Mouse (Mus musculus): ENCODE results near the gene Rps15. TPM values are rescaled to one million over a fixed set of nuclear protein-coding genes. Genes with fewer than 3 reads are reported as not detected.
A peak's percentile ranks its signal among the peaks of the same experiment; 100 is the strongest.

Rps15 gene
- total RNA-seq, 2 experiments from 2014 or later = 733 to 857 TPM

DNA sequence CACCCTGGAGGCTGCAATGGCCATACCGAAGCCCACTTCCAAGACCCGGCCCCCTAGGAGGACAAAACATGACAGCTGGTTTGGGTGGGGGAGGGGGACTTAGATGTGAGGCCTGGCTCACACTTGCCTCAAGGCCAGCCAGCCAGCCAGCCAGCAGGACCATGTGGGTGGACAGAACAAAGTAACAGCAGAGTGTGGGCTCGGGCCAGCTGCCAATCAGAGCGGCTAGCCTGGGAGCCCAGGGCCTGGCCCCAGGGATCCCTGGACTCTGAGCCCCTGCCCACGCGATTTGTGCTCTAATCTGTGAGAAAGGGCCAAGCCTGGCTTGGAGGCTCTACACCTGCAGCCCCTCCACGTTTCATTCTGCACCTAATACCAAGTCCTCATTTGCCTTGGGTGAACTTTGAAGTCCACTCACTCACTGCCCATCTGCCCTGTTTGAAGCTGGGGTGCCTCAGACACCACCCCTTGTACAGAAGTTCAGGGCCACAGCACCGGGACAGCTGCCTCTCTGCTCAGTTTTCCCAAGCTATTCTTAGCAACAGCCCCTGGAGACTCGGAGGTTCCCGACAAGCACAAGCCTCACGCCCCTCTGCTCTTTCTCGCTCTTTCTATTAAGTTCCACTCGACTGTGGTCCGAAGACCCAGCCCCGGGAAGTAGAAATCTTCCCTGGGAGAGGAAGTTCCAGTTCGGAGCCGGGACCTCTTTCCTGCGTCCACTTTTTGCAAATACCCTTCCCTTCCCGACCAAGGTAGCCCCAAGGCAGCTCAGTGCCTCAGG is 32.2 kb upstream of the Rps15 start:
- peak; percentile 67 to 81 for DNase-seq (ENCODE audit: low spot score in 2 of 2)

DNA sequence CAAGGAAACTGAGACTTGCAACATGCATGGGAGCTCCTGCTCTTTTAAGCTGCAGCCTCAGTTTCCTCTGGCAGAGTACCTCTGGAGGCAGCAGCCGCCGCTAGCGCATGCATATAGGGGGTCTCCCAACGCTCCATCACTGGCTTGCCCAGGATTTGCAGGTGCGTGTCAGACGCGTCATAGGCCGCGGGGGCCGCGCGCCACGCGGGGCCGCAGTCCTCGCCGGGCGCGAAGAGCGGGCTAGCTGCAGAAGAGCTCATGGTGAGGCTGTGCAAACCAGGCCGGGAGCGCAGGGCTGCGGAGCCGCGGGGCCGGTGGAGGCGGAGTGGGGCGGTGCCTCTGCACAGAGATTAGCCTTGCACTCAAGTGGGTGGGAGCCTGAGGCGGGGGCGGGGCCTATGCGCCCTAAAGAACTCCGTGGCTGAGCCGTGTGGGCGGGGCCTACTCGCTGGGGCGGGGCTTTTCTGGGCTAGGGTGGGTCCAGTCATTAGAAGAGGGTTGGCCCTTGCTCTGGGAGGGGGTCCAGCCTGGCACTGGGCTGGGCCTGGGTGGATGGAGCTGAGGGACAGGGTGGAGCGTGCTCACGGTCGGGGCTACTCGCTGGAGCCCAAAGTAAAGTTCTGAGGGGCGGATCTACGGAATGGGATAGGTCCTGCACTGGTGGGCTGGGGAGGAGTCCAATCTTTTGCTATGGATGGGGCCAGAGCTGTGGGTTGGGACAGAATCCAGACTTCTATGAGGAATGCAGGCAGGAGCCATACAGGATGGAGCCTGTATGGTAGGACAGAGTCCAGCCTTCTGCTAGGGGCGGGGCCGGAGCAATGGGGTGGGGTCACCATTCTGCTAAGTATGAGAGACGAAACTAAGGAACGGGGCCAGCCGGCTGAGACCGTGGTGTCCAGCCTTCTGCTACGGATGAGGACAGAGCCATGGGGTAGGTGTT is 31.3 kb upstream of the Rps15 start, which contains the start of the genes Gamt and Dazap1:
Gene Gamt, minus strand, starts transcription at position 371 of the 943 bp plus-strand sequence.
Gene Dazap1, plus strand, starts transcription at position 845 of the 943 bp plus-strand sequence.
- peak; percentile 90 to 95 for DNase-seq (ENCODE audit: low spot score in 2 of 2)

DNA sequence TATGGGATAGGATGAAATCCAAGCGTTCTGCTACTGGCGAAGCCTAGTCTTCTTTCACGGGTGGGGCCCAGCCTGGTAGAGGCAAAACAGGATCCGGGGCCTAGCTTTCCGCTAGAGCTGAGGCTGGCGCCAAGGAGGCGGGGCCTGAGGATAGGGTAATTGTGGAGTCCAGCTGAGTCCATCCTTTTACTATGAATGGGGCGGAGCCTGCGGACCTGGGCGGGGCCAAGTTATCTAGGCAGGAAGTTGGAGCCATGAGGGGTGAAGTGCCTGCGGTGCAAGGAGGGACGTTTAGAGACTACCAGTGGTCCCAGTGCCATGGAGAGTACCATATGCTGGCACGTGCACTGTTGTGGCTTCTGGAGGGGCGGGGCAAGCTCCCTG is 30.7 kb upstream of the Rps15 start:
- peak; percentile 87 to 89 for DNase-seq (ENCODE audit: low spot score in 2 of 2)

DNA sequence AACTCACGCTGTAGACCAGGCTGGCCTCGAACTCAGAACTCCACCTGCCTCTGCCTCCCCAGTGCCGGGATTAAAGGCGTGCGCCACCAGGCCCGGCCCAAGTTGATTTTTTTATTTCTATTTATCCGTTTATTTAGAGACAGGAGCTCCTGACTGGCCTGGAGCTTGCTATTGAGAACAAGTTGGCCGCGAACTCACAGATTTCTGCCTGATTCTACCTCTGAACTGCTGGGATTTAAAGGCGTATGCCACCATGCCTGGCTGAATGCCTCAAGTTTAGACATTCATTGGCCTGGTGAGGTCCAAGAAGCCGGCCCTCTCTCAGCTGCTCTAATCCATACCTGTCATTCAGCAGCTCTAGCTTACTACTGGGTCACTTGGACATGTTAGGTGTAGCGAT is 30.1 kb upstream of the Rps15 start:
- no peak for DNase-seq (ENCODE audit: low spot score in 2 of 2)

DNA sequence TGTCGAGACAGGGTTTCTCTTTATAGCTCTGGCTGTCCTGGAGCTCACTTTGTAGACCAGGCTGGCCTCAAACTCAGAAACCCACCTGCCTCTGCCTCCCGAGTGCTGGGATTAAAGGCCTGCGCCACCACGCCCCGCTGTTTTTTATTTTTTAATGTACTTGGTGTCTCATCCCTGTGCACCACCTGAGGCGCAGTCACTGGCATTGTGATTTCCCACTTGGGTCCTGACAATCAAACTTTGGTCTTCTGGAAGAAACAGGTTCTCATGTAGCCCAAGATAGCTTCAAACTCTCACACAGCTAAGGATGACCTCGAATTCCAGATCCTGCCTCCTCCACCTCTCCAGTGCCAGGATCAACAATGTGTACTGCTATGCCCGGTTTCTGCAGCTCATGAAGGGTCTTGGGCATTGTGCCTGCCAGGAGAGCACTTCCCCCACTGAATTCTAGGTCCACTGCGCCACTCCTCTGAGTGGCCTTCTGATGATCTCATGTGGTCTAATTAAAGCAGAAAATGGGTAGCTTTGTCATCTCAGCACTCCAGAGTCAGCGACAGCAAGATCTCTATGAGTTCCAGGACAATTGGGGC is 29.4 kb upstream of the Rps15 start:
- no peak for DNase-seq (ENCODE audit: low spot score in 2 of 2)

- peak; percentile 97 to 99 for DNase-seq (ENCODE audit: low spot score in 2 of 2)
Observed at GRCm38 (mm10) chr10:80264341-80265148, 27.7 kb upstream of the Rps15 start.

DNA sequence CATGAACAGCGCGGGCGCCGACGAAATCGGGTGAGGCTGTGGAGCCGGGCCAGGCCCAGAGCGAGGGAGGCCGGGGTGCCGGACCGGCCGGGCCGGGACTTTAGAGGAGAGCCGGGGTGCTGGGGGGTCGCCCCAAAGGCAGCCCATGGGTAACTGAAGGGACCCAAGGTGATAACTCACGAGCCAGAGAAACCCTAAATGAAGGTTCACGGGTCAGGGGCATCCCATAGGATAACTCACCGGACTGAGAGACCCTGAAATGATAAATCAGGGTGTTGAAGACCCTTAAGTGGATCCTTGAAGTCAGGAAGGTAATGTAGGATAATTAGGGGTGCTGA is 27.1 kb upstream of the Rps15 start:
- DNase-seq (ENCODE audit: low spot score in 2 of 2) = no peak

DNA sequence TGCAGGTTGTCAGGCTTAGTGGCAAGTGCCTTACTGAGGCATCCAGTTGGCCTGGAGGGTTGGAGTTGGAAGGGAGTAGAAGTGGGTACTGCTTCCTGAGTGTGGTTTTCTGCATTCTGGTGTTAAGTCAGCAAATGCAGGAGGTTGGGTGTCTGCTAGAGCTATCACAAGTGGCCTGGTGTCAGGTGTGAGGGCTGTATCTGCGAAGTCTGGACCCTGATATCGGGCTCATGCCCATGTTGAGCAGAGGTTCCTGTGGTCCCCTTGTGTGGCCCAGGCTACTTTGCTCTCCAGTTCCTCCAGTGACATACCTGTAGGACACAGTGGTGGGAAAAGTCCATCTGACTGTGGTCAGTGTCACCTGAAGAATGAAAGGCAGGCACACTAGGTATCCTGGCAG is 22.2 kb upstream of the Rps15 start:
- no peak for DNase-seq (ENCODE audit: low spot score in 2 of 2)

DNA sequence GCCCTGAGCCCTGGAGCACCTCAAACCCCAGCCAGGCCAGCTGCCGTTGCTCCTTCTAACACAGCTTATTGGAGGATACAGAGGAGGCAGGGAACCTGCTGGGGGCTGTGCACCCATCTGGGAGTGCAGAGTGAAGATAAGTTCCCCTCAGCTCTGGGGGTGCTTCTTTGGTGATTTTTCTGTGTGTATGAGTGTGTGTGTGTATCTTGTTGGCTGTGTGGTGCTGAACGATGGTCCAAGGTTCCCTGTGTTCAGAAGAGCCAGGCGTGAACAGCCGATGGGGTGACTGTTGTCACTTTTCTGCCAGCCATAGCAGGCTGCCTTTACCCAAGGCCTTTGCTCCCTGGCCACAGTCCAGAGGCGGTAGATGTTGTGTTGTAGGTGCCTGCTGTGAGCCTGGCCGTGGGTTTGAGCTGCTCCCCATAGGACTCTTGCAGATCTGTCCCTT is 21.5 kb upstream of the Rps15 start:
- DNase-seq (ENCODE audit: low spot score in 2 of 2) = no peak

DNA sequence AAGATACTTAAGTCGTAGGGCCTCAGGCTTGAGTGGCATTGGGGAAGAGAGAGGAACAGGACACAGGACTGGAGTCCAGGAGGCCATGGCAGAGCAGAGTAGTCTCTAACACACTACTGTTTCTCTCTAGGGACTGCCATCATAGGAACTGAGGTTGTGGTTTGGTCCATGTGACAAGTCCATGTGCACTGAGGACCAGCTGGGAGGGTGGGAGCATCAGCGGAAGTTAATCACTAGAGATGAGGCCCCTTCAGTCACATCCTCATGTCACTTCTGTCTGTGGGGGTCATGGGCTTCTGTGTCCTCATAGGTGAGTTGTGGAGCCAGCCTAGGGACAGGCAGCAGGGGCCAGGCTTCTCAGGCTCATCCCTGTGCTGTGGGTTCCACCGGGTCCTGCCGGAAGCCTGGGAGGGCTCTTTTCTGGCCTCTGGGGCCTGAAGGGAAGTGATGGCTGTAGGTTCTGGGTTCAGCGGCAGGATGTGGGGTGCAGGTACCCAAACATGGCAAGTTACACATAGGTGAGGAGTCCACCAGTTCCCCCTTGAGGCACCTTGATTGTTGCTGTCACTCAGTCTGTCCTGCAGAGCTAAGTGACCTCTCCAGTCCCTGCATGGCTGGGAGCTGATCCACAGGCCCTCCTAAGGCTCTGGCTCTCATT is 20.9 kb upstream of the Rps15 start:
- DNase-seq (ENCODE audit: low spot score in 2 of 2) = no peak

- no peak for DNase-seq (ENCODE audit: low spot score in 2 of 2)
Observed at GRCm38 (mm10) chr10:80271870-80272585, 20.2 kb upstream of the Rps15 start.

DNA sequence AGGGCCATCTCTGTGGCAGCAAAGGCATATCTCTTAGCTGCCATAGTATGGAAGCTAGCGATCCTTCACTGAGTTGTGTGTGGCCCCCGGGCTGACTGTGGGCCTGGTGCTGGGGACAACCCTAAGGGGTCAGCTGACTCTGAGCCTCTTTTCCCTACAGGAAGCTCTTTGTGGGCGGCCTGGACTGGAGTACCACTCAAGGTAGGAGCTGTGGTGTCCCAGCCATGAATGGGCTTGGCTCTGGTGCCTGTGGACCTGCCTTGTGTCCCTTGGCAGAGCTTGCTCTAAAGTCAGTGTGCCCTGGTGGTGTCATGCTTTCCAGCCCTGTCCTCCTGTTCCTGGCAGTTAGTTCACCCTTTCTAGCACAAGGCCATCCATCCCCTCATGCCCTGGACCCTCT is 18.4 kb upstream of the Rps15 start:
- no peak for DNase-seq (ENCODE audit: low spot score in 2 of 2)

DNA sequence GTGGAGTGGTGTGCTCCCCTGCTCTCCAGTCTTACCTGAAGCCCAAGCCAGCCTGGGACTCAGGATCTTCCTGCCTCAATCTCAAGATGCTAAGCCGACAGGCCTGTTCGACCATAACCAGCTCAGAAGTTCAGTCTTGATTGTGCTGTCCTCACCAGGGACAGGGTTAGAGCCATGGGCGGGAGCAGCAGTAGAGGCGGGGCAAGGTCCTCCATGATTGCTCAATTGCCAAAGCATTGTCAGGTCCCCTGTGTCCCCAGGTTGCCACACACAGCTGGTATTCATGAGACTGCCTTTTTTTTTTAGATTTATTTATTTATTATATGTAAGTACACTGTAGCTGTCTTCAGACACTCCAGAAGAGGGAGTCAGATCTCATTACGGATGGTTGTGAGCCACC is 16.0 kb upstream of the Rps15 start:
- DNase-seq (ENCODE audit: low spot score in 2 of 2) = no peak

GRCm38 (mm10) chr10:80278390-80278789 is 13.9 kb upstream of the Rps15 start:
- DNase-seq (ENCODE audit: low spot score in 2 of 2) = no peak

DNA sequence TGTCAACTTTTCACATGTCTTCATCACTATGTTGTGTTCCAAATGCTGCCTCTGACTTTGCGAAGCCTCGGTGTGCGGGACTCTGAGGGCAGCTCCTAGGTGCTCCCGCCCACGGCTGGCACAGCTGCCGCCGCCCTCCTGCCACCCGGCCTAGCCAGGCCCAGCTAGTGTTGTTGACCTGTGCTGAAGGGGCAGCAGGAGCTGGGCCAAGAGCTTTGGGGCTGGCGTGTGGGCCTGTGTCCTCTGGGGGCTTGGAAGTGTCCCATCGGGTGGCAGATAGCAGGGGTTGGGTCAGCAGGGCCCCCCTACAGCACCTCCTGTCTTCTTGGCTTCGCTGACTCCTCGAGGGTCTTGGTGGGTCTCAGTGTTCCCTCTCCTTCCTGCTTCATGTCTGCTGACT is 13.0 kb upstream of the Rps15 start:
- no peak for DNase-seq (ENCODE audit: low spot score in 2 of 2)

- DNase-seq (ENCODE audit: low spot score in 2 of 2) = no peak
Observed at GRCm38 (mm10) chr10:80281304-80281703, 10.9 kb upstream of the Rps15 start.

- DNase-seq (ENCODE audit: low spot score in 2 of 2) = peak in 1 of 2 experiments; percentile 52
Observed at GRCm38 (mm10) chr10:80281921-80282371, 10.3 kb upstream of the Rps15 start.

GRCm38 (mm10) chr10:80282481-80283441 is 9.5 kb upstream of the Rps15 start:
- DNase-seq (ENCODE audit: low spot score in 2 of 2) = no peak
